Mouse (Mus musculus): ENCODE results near the gene Plekhg5. TPM values are rescaled to one million over a fixed set of nuclear protein-coding genes. Genes with fewer than 3 reads are reported as not detected.

The Plekhg5 gene
- polyA plus RNA-seq, 1 experiment from 2014 or later = 10.4 TPM

DNA sequence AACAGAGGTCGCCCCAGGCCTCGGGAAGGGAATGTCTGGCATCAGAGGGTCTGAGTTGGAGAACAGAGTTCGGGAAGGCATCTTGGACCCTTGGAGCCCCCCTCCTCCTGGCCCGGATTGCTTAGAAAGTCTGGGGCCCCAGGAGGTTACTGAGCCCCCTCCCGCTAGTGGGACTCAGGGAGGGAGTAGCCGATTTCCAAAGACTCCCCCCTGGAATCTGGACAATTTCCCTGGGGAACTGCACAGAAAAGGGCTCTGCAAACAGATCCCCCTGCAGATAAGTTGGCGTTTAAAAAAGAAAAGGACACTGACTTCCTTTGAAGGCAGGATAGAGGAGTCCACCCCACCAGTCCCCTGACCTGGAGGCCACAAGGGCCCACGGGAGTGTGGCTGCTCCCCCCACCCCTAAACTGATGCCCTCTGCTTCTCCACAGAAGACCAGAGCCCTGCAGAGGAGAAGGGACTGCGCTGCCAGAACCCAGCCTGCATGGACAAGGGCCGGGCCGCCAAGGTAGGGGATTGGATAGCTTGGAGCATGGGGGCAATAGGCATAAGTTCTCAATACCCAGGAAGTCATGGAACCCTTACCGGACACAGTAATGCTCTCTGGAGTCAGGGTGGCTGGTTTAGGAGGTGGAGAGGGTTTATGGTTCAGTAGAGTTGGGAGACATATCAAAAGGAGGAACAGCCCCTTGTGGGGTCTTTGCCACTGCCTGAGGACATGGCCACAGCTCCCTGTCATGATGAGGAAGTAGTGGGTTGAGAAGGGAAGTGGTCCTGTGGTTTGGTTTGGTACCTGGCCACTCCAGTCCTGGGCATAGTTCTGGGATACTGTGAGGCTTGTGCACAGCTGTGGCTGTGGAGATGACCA is 15.1 kb downstream of the Plekhg5 start:
- no peaks in the 10 kb centered on the region for H3K9me3 ChIP-seq (ENCODE audit: control insufficient read depth, low read depth, low read length)
- H3K4me1 ChIP-seq (ENCODE audit: control insufficient read depth, insufficient read depth, low read length) = peaks cover 17% of the 10 kb centered on the region
- peak overlapping the region; percentile 77 for H3K9ac ChIP-seq (replicated peaks; ENCODE audit: low read depth, low read length)
- peak overlapping the region; percentile 44; the same call in 1 of the 2 replicates for H3K27ac ChIP-seq (ENCODE audit: low read length)
- ATAC-seq (ENCODE audit: insufficient number of reproducible peaks, insufficient read depth, low FRiP score, low read depth) = no peak; the same call in 1 of the 2 replicates
- peak overlapping the region; percentile 85 for H3K4me2 ChIP-seq (replicated peaks; ENCODE audit: low read depth, low read length)
- peaks cover 3% of the 10 kb centered on the region; the same call in 1 of the 2 replicates for H3K36me3 ChIP-seq (ENCODE audit: control insufficient read depth, insufficient read depth, low read length)
- H3K27me3 ChIP-seq (ENCODE audit: control insufficient read depth, insufficient read depth, low read length) = 0 out of 2 replicates have a peak, but pooled peaks cover 2% of the 10 kb centered on the region
- peak overlapping the region; percentile 83 for H3K4me3 ChIP-seq (ENCODE audit: low read depth, low read length)
- 3% methylated on average over 12 of the region's 12 CpGs for WGBS

DNA sequence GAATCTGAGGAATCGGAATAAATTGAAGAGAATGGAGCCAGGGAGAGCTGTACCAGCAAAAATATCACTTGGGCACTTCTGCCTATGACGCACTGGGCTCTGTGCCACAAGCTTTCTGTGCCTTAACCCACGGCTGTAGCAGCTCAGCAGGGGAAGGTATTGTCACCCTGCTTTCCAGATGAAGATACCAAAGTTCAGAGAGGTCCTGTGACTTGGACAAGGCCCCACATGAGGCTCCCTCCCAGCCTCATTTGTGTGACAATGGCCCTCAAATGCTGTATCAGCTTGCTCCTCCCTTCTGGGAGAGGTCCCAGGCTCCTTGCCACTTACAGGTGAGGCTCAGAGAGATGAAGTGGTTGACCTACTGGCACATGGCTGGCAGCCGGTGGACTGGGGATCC is 15.8 kb downstream of the Plekhg5 start:
- Histone ChIP-seq H3K4me3 (ENCODE audit: low read depth, low read length) (no peak overlapping the region), H3K27ac (ENCODE audit: low read length) (no peak overlapping the region), H3K4me2 (replicated peaks; ENCODE audit: low read depth, low read length) (peak overlapping the region; percentile 85), H3K36me3 (ENCODE audit: control insufficient read depth, insufficient read depth, low read length) (peaks cover 3% of the 10 kb centered on the region; the same call in 1 of the 2 replicates), H3K9ac (replicated peaks; ENCODE audit: low read depth, low read length) (no peak overlapping the region), H3K27me3 (ENCODE audit: control insufficient read depth, insufficient read depth, low read length) (0 out of 2 replicates have a peak, but pooled peaks cover 2% of the 10 kb centered on the region), H3K9me3 (ENCODE audit: control insufficient read depth, low read depth, low read length) (no peaks in the 10 kb centered on the region), H3K4me1 (ENCODE audit: control insufficient read depth, insufficient read depth, low read length) (peaks cover 19% of the 10 kb centered on the region)
- no peak for ATAC-seq (ENCODE audit: insufficient number of reproducible peaks, insufficient read depth, low FRiP score, low read depth)
- WGBS = 48% methylated on average over 4 of the region's 4 CpGs

DNA sequence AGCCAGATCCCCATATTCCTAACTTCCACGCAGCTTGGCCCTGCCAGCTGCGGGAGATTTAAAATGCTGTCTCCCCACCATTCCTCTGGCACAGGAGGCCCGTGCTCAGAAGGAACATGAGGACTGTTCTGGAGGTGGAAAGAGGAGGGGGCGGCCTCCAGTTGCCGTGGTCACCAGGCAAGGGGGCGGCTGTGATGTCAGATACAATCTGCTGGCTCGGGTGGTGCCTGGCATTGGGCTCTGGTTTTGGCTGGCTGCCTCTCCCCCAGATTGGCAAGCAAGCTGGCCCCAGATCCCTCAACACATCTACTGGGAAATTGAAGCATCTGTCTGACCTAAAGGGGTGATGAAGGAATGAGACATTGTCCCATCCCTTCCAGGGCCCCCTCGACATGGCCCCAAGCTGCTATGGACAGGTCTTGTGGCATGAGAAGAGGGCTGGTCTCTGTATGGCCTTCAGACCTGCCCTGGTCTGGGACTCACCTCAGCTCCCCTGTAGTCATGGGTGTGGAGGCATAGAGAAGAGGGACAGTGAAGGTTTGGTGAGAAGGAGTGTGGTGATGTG is 16.3 kb downstream of the Plekhg5 start:
- Histone ChIP-seq H3K27ac (ENCODE audit: low read length) (no peak overlapping the region), H3K4me3 (ENCODE audit: low read depth, low read length) (no peak overlapping the region), H3K9me3 (ENCODE audit: control insufficient read depth, low read depth, low read length) (no peaks in the 10 kb centered on the region), H3K9ac (replicated peaks; ENCODE audit: low read depth, low read length) (no peak overlapping the region), H3K27me3 (ENCODE audit: control insufficient read depth, insufficient read depth, low read length) (0 out of 2 replicates have a peak, but pooled peaks cover 2% of the 10 kb centered on the region), H3K36me3 (ENCODE audit: control insufficient read depth, insufficient read depth, low read length) (peaks cover 3% of the 10 kb centered on the region; the same call in 1 of the 2 replicates), H3K4me2 (replicated peaks; ENCODE audit: low read depth, low read length) (no peak overlapping the region), H3K4me1 (ENCODE audit: control insufficient read depth, insufficient read depth, low read length) (peaks cover 19% of the 10 kb centered on the region)
- no peak for ATAC-seq (ENCODE audit: insufficient number of reproducible peaks, insufficient read depth, low FRiP score, low read depth)
- 56% methylated on average over 8 of the region's 8 CpGs for WGBS

DNA sequence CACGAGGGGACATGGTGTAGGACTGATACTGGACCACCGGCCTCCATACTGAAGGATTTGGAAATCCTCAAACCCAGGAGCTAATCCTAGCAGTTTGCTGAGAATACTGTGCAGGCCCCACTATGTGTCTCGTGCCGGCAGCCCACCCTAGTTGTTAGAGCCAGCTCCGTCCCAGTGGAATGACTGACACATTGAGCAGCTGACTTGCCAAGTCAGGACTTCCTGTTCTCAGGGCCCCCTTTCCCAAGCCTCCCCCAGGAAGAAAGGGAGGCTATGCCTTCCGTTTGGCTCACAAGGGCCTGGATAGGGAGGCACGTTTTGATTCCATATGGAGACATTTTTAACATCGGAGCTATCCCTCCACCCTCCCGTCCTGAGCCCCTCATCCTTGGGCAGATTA is 17.9 kb downstream of the Plekhg5 start:
- Histone ChIP-seq H3K4me3 (ENCODE audit: low read depth, low read length) (no peak overlapping the region), H3K4me1 (ENCODE audit: control insufficient read depth, insufficient read depth, low read length) (peaks cover 19% of the 10 kb centered on the region), H3K36me3 (ENCODE audit: control insufficient read depth, insufficient read depth, low read length) (peaks cover 3% of the 10 kb centered on the region; the same call in 1 of the 2 replicates), H3K27me3 (ENCODE audit: control insufficient read depth, insufficient read depth, low read length) (no peaks in the 10 kb centered on the region), H3K9ac (replicated peaks; ENCODE audit: low read depth, low read length) (no peak overlapping the region), H3K9me3 (ENCODE audit: control insufficient read depth, low read depth, low read length) (no peaks in the 10 kb centered on the region), H3K4me2 (replicated peaks; ENCODE audit: low read depth, low read length) (no peak overlapping the region), H3K27ac (ENCODE audit: low read length) (no peak overlapping the region)
- WGBS = 83% methylated on average over 9 of the region's 9 CpGs
- no peak for ATAC-seq (ENCODE audit: insufficient number of reproducible peaks, insufficient read depth, low FRiP score, low read depth)

DNA sequence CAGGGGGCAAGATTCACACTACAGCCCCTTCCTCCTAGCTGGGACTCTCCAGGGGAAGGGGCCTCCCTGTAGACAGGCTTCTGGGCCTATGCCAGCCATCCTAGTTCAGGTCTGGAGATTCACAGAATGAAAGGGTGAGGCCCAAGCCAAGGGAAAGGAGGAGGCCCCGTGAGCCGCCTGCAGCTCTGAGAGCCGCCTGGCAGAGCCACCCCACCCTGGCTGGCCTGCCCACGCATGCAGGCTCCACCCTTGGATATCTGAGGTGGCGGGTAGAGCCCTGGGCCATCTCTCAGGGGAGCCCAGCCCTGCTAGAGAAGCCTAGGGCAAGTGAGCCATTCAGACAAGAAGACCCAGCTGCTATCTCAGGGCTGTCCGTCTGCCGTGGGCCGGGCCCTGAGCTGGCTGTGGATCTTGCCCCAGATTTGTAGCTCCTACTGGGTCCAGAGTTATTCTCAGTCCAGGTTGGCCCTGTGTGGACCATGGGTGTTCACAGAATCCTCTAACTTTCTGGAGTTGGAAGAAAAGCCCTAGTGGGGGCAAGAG is 20.5 kb downstream of the Plekhg5 start:
- Histone ChIP-seq H3K4me2 (replicated peaks; ENCODE audit: low read depth, low read length) (no peak overlapping the region), H3K9ac (replicated peaks; ENCODE audit: low read depth, low read length) (no peak overlapping the region), H3K9me3 (ENCODE audit: control insufficient read depth, low read depth, low read length) (no peaks in the 10 kb centered on the region), H3K36me3 (ENCODE audit: control insufficient read depth, insufficient read depth, low read length) (peaks cover 3% of the 10 kb centered on the region; the same call in 1 of the 2 replicates), H3K27ac (ENCODE audit: low read length) (peak overlapping the region; percentile 33; the same call in 1 of the 2 replicates), H3K4me1 (ENCODE audit: control insufficient read depth, insufficient read depth, low read length) (peaks cover 16% of the 10 kb centered on the region), H3K27me3 (ENCODE audit: control insufficient read depth, insufficient read depth, low read length) (no peaks in the 10 kb centered on the region), H3K4me3 (ENCODE audit: low read depth, low read length) (no peak overlapping the region)
- 48% methylated on average over 8 of the region's 8 CpGs for WGBS
- ATAC-seq (ENCODE audit: insufficient number of reproducible peaks, insufficient read depth, low FRiP score, low read depth) = peak; percentile 76; the same call in 1 of the 2 replicates

DNA sequence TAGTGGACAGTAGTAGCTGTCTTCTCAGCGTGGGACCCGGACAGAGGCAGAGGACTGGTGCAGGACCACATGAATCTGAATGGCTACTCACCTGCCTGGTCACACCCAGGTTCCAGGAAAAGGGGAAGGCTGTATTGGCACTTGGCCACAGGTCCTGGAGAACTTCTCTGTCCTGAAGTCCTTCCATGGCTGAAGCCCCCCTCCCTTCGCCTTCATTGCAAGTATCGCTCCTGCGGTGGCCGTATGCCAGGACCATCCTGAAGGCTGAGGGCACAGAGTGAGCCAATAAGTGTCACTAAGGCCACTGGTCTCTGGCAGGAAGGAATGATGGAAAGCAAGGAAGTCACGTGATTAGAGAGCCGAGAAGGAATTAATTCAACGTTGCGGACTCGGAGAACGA is 21.9 kb downstream of the Plekhg5 start:
- H3K27ac ChIP-seq (ENCODE audit: low read length) = no peak overlapping the region
- peaks cover 14% of the 10 kb centered on the region; the same call in 1 of the 2 replicates for H3K4me1 ChIP-seq (ENCODE audit: control insufficient read depth, insufficient read depth, low read length)
- no peak overlapping the region for H3K4me2 ChIP-seq (replicated peaks; ENCODE audit: low read depth, low read length)
- H3K9ac ChIP-seq (replicated peaks; ENCODE audit: low read depth, low read length) = no peak overlapping the region
- H3K4me3 ChIP-seq (ENCODE audit: low read depth, low read length) = no peak overlapping the region
- H3K9me3 ChIP-seq (ENCODE audit: control insufficient read depth, low read depth, low read length) = no peaks in the 10 kb centered on the region
- 87% methylated on average over 12 of the region's 12 CpGs for WGBS
- H3K27me3 ChIP-seq (ENCODE audit: control insufficient read depth, insufficient read depth, low read length) = no peaks in the 10 kb centered on the region
- ATAC-seq (ENCODE audit: insufficient number of reproducible peaks, insufficient read depth, low FRiP score, low read depth) = no peak
- H3K36me3 ChIP-seq (ENCODE audit: control insufficient read depth, insufficient read depth, low read length) = peaks cover 3% of the 10 kb centered on the region; the same call in 1 of the 2 replicates

DNA sequence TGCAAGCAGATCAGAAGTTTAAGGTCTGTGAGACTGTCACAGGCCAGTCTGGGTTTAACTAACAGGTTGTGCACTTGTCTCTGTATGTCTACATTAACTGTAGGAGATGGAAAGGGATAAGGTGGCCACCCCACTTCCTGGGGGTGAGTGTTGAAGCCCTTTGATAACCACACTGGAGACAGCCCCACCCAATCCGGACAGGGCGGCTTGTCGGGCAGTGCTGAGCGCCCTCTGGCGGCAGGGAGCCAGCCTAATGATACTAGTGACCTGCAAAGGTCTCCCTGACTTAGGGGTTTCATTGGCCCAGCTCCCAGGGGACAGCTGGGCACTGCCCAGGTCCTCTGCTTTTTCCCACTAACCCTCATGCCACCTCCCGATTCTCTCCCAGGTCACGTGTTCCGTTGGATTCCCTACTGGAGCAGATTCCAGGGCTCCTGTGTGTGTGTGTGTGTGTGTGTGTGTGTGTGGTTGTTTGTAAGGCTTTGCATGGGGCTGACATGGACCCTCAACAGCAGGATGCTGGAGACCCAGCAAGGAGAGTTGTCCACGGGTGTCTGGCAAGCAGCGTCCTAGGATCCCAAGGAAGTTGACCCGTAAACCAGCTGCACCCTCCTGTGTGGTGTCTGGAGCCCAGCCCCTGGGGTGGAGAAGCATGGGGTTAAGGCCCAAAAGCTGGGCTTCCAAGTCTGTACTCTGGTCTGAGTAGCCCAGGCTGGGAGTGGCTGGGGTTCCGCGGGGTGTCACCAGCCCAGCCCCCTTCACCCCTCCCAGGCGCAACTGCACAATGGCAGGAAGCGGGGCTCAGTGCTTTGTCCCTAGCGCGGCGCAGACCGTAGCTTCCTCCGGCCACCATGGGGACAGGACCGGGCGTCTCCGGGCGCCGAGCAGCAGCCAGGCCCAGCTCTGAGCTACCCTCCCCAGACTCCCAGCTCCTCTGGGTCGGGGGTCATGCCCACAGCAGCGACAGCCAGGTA is 23.9 kb downstream of the Plekhg5 start:
- Histone ChIP-seq H3K4me2 (replicated peaks; ENCODE audit: low read depth, low read length) (0 out of 2 replicates have a peak overlapping the region, but pooled peaks have one; percentile 5), H3K27ac (ENCODE audit: low read length) (peak overlapping the region; percentile 52; the same call in 1 of the 2 replicates), H3K4me1 (ENCODE audit: control insufficient read depth, insufficient read depth, low read length) (peaks cover 16% of the 10 kb centered on the region; the same call in 1 of the 2 replicates), H3K9ac (replicated peaks; ENCODE audit: low read depth, low read length) (no peak overlapping the region), H3K4me3 (ENCODE audit: low read depth, low read length) (peak overlapping the region; percentile 3; the same call in 1 of the 2 replicates), H3K9me3 (ENCODE audit: control insufficient read depth, low read depth, low read length) (no peaks in the 10 kb centered on the region), H3K36me3 (ENCODE audit: control insufficient read depth, insufficient read depth, low read length) (no peaks in the 10 kb centered on the region), H3K27me3 (ENCODE audit: control insufficient read depth, insufficient read depth, low read length) (no peaks in the 10 kb centered on the region)
- ATAC-seq (ENCODE audit: insufficient number of reproducible peaks, insufficient read depth, low FRiP score, low read depth) = no peak
- WGBS = 30% methylated on average over 27 of the region's 27 CpGs
